Mouse (Mus musculus) cerebellum, postnatal 14 days (tissue): ENCODE data around the gene Gm8909.
"Not testable (repeated sequence)": the region's sequence is repeated elsewhere in the genome, so short reads cannot be mapped to it uniquely, and the experiment has no call there.

Experiments used
- DNase-seq, 2 experiments: peaks; one replicate each; pipeline ENCODE4 v3.0.0; 2021; ENCODE audit warnings: mixed read lengths in 2 of 2

The Gm8909 gene

GRCm38 (mm10) chr17:36161129-36162051 is 6.9 kb downstream of the Gm8909 start:
- no peak for DNase-seq

GRCm38 (mm10) chr17:36158264-36158663 is 10.1 kb downstream of the Gm8909 start:
- not testable (repeated sequence) for DNase-seq

GRCm38 (mm10) chr17:36157782-36158181 is 10.6 kb downstream of the Gm8909 start:
- peak in 1 of 2 experiments; percentile 3 for DNase-seq

GRCm38 (mm10) chr17:36154271-36155149 is 13.8 kb downstream of the Gm8909 start:
- DNase-seq, result no peak

GRCm38 (mm10) chr17:36151200-36151599 is 17.1 kb downstream of the Gm8909 start:
- not testable (repeated sequence) for DNase-seq

- not testable (repeated sequence) for DNase-seq
Measured at GRCm38 (mm10) chr17:36148468-36148867, 19.9 kb downstream of the Gm8909 start.

GRCm38 (mm10) chr17:36146937-36147336 is 21.4 kb downstream of the Gm8909 start:
- DNase-seq, result not testable (repeated sequence)

- DNase-seq, result not testable (repeated sequence)
Measured at GRCm38 (mm10) chr17:36145861-36146156, 22.5 kb downstream of the Gm8909 start.

GRCm38 (mm10) chr17:36145111-36145860 is 23.1 kb downstream of the Gm8909 start:
- no peak for DNase-seq

GRCm38 (mm10) chr17:36136299-36136848 is 32.0 kb downstream of the Gm8909 start:
- not testable (repeated sequence) for DNase-seq

GRCm38 (mm10) chr17:36135421-36136231 is 32.7 kb downstream of the Gm8909 start:
- DNase-seq, result not testable (repeated sequence)

- DNase-seq, result no peak
Measured at GRCm38 (mm10) chr17:36131516-36132265, 36.6 kb downstream of the Gm8909 start.

- DNase-seq, result not testable (repeated sequence)
Measured at GRCm38 (mm10) chr17:36128968-36129817, 39.1 kb downstream of the Gm8909 start, which contains the start of gene Gm7030. Gm7030 (minus strand) TSS chr17:36129425.

GRCm38 (mm10) chr17:36128525-36128924 is 39.8 kb downstream of the Gm8909 start:
- not testable (repeated sequence) for DNase-seq

GRCm38 (mm10) chr17:36124111-36124510 is 44.2 kb downstream of the Gm8909 start:
- DNase-seq, result not testable (repeated sequence)

GRCm38 (mm10) chr17:36121352-36122020 is 46.9 kb downstream of the Gm8909 start, which contains the start of gene Gm19684:
Gm19684 (plus strand) TSS chr17:36121678.
- not testable (repeated sequence) for DNase-seq

- DNase-seq, result not testable (repeated sequence)
Measured at GRCm38 (mm10) chr17:36120839-36121238, 47.5 kb downstream of the Gm8909 start.

- DNase-seq, result not testable (repeated sequence)
Measured at GRCm38 (mm10) chr17:36116545-36116944, 51.8 kb downstream of the Gm8909 start.
